13 mouse cellular contexts compared by ENCODE assay signal in the genomic region with DNA sequence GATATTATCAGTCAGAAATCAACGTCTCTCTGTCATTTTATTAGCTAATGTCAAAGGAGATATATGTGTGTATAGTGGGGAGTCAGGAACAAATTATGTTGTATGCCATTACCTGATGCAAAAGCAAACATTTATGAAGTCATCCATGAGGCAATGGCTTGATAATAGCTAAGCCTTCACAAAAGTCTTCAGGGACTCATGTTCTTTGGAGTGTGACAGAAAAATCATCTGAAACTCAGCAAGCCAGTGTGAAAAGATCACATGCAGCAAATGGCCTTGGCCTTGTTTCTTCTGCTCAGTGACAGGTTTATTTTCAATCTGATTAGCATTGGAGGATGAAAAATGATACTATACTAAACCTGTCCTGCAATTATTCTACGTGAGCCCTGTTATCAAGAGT.
"Had no signal": no experiment of that assay in that cellular context is flagged by ENCODE, and none has a peak within 500 bp of the region (broad histone marks: within the 10 kb centered on the region; RNA-seq: fewer than 3 reads in every experiment).

No protein-coding gene starts in this region.

- H3K27me3 ChIP-seq: kidney, embryonic 15.5 days; stomach, embryonic 15.5 days had no signal

- DNase-seq: kidney, adult 2 months; kidney, postnatal 14 days; lung, postnatal 10 days; lung, postnatal 4 days; midbrain, embryonic 14.5 days; thymus, postnatal 36 days had no signal

- H3K4me2 ChIP-seq: kidney, embryonic 15.5 days; liver, embryonic 11.5 days; lung, embryonic 14.5 days; stomach, embryonic 15.5 days had no signal

- H3K27ac ChIP-seq: kidney, embryonic 15.5 days; limb, embryonic 10.5 days; midbrain, embryonic 10.5 days; stomach, embryonic 15.5 days had no signal

- H3K4me1 ChIP-seq: kidney, embryonic 15.5 days; limb, embryonic 10.5 days; midbrain, embryonic 10.5 days; stomach, embryonic 15.5 days had no signal

- H3K9me3 ChIP-seq: kidney, embryonic 15.5 days; limb, embryonic 10.5 days; midbrain, embryonic 10.5 days; stomach, embryonic 15.5 days had no signal

- H3K36me3 ChIP-seq: kidney, embryonic 15.5 days; limb, embryonic 10.5 days; midbrain, embryonic 10.5 days; stomach, embryonic 15.5 days had no signal

- H3K4me3 ChIP-seq: kidney, embryonic 15.5 days; limb, embryonic 10.5 days; midbrain, embryonic 10.5 days; stomach, embryonic 15.5 days had no signal

- ATAC-seq: intestine, embryonic 16.5 days had no signal

- H3K9ac ChIP-seq: kidney, embryonic 15.5 days; lung, embryonic 14.5 days; stomach, embryonic 15.5 days had no signal
